Mouse (Mus musculus) embryonic fibroblast, embryonic 13.5 days (primary cell): Measurements from ENCODE around the gene Lrrc45.
"Not testable (repeated sequence)": the region's sequence is repeated elsewhere in the genome, so short reads cannot be mapped to it uniquely, and the experiment has no call there.

Experiments
- CTCF ChIP-seq: IDR thresholded peaks from 2 replicates; pipeline ENCODE4 v1.5.1; 2011; ENCODE audit warnings: mild to moderate bottlenecking, control low read depth, low read length, moderate library complexity, borderline replicate concordance; ENCODE audit not compliant: insufficient read depth
- POLR2A ChIP-seq: IDR thresholded peaks from 2 replicates; pipeline ENCODE4 v1.6.1; 2011; ENCODE audit warnings: low read depth, mild to moderate bottlenecking, control low read depth, low read length, moderate library complexity

GRCm38 (mm10) chr11:120675875-120676274 lies 37.9 kb upstream of the Lrrc45 start:
- not testable (repeated sequence) for TF ChIP-seq CTCF, POLR2A
